Mouse (Mus musculus): ENCODE measurements around the gene Vmn2r30.
"Not testable (repeated sequence)": the region's sequence is repeated elsewhere in the genome, so short reads cannot be mapped to it uniquely, and the experiment has no call there.

The Vmn2r30 gene

DNA sequence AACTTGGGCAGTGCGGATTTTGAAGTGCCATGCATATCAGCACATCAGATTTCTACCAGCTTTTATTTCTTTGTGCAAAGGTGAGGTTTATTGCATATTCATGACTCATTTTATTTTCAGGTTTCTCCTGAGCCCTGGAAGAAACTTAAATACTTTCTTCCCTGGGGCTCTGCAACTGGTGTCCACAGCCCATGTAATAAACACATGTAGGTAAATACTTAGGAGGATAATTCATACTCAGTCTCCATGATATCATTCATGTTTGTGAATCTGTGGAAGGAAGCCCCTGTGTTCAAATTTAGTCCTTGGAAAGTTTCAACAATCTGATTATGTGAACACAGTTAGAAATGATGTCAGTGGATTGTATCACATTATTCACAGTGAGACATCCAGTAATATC lies at the start of gene Vmn2r30:
Gene Vmn2r30, minus strand, starts transcription at position 101 of the 400 bp plus-strand sequence.
- DNase-seq (ENCODE audit: low read depth, low spot score) = not testable (repeated sequence)

DNA sequence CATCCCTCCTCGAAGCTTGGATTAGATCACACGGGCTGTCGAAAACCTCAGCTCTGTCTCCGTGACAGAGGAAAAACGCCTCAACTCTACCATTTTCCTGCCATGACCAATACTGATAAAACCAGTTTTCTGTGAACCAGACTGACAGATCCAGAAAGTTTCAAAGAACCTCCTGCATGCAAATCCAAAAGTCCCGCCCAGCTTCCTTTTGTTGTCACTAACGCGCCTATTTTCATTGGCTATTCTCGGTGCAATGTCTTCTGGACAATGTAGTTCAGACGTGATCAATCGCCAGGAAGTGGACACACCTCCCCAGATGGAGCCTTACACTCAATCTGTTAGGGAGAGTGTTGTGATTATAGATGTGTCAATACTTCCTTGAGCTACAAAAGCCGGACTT lies 37.0 kb upstream of the Vmn2r30 start, which contains the start of gene Gm45783:
Gene Gm45783, minus strand, starts transcription at position 143 of the 400 bp plus-strand sequence.
- DNase-seq (ENCODE audit: low read depth, low spot score) = not testable (repeated sequence)

DNA sequence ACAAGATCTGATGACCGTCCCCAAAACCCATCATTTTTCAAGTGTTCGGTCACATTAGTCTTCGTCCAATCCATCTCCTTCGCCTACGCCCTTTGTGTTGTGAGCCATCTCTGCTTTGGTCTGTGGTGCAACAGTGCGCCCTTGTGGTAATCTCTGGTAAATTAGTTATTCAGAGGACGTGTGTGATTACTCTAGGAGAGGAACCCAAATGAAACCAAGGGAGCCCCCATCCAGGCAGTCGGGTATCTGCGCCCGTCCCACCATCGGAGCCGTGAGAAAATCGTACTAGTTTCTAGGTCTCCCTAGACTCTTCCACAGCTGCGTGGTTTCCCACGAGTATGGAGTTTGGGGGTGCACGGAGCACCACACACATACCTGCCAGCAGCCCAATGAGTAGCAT lies 41.8 kb downstream of the Vmn2r30 start:
- peak; percentile 76 for DNase-seq (ENCODE audit: low read depth, low spot score)

DNA sequence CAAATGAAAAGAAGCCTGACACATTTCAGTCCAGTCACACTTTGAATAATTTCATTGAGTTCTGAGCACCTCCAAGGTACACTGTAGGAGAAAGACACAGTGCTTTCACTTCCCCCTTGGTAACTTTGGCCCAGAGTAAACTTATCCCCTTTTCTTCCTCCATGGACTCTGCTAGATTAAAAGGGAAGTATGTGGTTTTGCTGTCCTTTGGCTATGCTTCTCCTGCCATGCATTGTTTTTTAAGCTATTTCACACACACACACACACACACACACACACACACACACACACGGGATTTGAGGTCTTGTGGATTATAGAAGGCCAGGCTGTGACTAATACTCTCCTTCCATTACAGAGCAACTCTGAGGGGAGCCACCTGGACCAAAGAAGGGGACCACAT lies 56.0 kb downstream of the Vmn2r30 start:
- no peak for DNase-seq (ENCODE audit: low read depth, low spot score)

DNA sequence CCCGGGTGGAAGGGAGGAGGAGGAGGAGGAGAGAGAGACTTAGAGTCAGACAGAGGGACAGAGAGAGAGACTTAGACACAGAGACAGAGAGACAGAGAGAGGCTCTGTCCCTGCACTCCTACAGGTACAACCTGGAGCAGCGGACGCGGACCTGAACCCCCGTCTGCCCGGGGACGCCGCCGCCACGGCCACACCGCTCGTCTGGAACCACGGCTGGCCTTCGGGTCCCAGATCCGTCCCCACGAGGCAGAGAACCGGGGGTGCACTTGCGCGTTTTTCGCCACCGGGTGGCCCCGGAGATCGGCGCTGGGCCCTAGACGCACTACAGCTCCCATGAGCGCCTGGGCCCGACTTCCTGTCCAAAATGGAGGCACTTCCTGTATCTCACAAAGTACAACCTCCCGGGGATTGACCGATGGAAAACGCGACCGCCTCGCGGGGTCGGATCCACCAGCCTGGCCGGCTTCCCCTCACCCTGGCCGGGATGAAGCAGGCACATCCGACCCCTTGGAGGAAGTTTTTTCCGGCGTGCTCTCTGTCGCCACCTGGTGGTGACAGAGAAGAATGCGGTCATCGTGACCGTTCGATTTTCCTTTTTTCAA lies 59.3 kb downstream of the Vmn2r30 start, which contains the start of gene Gm45844:
Gene Gm45844, minus strand, starts transcription at position 324 of the 602 bp plus-strand sequence.
- DNase-seq (ENCODE audit: low read depth, low spot score) = peak; percentile 76

DNA sequence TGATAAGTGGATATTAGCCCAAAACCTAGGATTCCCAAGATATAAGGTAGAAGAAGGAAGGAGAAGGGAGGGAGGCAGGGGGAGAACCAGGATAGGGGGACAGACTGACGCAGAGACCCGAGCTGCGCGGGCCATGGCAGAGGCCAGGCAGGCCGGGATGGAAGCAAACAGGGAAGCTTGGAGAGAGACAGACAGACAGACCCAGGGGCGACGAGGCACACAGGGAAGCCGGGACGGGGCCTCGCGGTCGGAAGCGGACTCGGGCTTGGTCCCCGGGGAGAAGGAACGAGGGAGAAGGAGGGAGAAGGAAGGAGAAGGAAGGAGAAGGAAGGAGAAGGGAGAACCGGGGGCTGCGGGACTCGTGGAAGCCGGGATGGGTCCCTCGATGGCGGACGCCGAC lies 59.9 kb downstream of the Vmn2r30 start:
- peak; percentile 44 for DNase-seq (ENCODE audit: low read depth, low spot score)

Data from CD4-positive, CD25-positive, alpha-beta regulatory T cell, adult 2 months (primary cell).